Mouse (Mus musculus) adipocyte (in vitro differentiated cells): ENCODE measurements around the gene Slc9a1.
A peak's percentile ranks its signal among the peaks of the same experiment; 100 is the strongest.

ENCODE experiments used
- DNase-seq: peaks from one replicate; pipeline ENCODE4 v3.0.0-alpha.2; 2016; ENCODE audit warnings: low spot score

Gene Slc9a1

DNA sequence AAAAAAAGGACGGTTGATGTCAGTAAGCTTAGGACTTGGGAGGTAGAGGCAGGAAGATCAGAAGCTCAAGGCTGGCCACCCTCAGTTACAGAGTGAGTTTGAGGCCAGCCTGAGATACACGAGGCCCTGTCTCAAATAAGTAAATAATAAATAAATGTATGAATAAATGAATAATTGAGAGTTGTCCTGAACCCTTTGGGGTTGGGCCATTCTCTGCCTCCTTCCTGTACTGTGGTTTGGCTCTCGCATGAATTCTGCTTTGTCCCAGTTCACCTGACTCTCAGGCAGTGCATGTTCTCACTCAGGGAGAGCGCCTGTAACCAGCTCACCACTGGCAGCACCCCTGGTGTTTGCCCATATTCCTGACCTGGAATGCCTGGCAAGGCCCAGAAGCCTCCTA is 4.5 kb downstream of the Slc9a1 start:
- DNase-seq = no peak

DNA sequence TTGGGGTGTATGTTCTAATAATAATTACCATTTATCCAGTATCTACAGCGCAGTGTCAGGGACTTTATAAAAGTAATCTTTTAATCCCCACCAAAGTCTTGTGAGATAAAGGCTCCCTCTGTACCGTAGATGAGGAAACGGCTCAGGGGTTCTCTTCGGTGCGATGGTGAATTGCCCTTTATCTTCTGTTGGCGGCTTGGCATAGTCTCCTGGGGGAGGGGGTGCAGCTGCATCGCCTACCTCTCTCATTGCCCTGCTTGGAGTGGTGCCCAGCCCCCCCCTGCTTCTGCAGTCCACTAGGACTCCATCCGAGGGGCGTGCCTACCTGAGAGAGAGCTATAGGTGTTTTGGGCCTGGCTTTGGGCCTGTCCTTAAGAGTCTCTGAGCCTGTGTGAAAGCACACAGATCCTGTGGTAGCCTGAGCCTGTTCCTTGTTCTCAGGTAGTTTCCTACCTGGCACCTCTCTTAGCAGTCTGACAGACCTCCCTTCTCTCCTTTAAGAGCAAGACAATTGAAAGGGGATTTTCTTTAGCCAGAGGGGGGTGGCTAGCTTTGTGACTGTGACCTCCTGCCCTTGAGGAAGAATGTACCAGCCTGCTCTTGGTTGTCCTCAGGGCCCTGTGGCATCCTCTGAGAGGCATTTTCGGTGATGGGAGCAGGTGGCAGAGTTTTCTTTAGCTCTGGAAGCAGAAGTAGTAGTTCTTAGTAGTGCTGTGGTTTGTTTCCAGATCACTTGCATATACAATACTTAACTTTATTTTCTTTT is 6.5 kb downstream of the Slc9a1 start:
- no peak for DNase-seq

DNA sequence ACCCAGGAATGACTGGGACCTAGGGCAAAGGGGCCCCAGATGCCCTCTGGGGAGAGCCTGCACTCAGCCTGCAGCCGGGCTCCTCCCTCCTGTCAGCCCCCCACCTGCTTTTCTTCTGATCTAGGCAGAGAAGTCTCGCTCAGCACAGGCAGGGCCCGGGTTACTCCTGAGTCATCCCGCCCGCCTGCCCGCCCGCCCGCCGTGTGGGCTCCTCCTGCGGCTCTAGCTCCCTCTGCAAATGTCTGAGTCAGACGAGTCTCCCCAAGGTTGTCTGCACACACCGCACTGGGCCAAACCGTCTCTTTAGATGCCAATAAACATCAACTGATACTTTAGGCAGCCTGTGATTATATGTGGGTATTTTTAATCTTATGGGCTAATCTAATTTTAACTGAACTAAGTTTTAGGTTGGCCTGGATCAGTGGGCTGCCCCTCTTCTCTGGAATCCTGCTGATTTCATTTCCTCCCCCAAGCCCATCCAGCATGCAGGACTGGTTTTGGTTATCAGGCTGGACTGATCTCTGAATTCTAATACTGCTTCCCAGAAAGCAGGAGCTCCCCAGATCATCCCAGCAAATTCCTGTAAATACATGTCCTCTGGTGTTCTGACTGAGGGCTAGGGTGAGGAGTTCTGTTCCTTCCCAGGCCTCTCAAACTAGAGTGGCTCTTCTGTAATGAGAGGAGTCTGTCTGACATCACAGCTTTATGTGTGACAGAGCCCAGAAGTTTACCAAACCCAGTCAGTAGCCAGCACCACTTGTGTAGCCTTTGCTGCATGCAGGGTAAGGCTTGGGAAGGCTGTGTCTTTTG is 8.9 kb downstream of the Slc9a1 start:
- DNase-seq = peak; percentile 36

DNA sequence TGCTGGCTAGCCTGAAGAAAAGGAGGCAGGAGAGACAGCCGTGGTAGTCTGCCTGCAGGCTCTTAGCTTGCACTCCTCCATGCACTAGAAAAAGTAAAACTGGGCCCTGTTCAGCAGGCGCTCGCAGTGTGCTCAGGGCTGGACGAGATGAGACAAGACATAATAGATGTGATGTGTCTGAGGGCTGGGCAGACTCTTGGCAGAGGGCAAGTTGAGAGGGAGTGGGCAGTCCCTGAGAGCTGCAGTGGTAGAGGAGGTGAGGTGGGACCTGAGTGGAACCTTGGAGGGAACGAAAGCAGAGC is 9.5 kb downstream of the Slc9a1 start:
- no peak for DNase-seq

DNA sequence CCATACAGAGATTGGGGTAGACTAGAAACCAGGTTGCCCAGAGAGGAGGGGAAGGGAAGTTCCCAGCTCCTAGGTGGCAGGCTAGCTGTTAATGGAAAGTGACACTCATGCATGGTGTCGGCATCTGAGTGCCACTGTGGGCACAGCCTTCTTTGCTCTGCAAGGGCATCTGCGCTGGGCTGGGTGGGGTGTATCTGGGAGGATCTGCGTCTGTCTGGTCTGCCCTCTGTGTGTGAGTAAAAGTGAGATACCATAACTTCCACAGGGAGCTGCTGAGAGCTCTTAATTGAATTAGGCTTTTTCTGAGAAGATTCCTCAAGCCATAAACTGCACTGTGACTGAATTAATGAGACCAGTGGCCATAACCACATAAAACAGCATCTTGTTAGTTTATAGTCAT is 10.4 kb downstream of the Slc9a1 start:
- DNase-seq = no peak

DNA sequence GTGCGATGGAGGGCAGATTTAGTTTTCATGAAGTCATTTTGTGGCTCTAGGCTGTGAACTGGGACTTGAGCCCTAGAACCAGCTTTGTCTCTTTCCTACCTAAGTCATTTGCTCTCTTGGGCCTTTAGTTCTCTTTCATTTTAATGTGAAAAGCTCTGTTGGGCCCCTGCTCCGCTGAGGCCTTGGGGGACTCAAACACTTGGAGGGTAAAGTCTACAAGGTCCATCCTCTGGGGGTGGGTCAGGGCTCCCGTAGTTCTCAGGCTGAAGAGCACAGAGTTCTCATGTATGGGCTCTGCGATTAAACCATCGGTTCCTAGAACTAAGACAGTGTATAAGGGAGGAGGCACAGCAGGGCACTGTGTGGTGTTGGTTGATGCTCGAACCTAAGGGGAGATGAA is 11.0 kb downstream of the Slc9a1 start:
- DNase-seq = no peak

DNA sequence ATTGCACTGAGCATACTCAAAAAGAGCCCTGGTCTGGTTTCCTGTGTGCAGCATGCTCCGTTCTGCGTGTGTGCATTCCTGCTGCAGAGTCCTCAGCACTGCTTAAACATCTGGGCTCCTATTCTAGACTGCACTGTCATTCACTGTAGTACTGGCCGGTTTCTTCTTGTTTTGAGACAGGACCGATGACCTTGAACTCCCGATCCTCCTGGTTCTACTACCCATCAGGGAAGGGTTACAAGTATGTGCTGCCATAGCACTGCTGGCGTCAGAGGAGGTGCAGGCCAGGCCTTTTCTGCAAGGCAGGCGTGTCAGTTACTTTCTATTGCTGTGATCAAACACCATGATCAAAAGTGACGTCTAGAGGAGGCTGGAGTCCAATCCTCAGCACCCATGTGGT is 11.6 kb downstream of the Slc9a1 start:
- DNase-seq = no peak

DNA sequence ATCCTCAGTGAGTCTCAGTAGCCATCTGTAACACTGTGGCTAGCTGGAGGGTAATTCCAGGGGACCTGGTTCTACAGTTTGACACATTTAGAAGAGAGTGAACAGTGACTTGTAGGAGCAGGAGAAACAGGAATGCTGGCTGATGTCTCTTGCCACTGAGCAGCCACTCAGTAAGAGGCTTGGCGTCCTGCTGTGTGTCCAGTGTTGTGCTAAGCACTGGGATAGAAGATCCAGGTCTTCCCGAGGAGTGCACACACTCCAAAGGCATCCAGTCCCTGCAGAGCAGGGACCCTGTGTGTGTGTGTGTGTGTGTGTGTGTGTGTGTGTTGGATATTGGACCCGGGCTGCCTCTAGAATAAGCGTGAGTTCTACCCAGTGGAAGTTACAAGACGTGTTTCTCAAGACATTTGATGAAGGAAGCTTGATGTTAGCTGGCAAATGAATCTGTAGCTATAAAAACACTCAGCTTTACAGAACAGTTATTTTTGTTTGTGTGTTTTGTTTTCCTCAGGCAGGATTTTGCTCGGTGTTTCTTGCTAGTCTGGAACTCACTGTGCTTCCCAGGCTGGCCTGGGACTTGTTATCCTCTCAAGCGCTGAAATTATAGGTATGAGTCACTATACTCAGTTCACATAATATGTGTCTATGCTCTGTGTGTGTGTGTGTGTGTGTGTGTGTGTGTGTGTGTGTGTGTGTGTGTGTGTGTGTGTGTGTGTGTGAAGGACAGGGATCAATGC is 16.7 kb downstream of the Slc9a1 start:
- DNase-seq = no peak

DNA sequence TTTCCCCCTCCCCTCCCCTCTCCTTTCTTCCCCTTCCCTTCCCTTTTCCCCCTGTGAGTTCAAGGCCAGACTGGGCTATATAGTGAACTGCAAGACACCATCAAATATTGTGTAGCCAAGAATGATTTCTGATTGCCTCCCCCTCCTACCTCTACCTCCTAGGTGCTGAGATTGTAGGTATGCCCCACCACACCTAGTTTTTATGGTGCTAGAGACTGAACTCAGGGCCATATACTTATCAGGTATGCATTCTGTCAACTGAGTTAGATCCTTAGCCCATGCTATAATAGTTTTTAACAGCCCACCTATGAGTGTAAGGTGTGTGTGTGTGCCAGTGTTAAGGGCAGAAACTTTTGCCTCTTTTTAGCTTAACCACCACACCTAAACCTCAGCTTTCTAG is 17.5 kb downstream of the Slc9a1 start:
- DNase-seq = no peak

DNA sequence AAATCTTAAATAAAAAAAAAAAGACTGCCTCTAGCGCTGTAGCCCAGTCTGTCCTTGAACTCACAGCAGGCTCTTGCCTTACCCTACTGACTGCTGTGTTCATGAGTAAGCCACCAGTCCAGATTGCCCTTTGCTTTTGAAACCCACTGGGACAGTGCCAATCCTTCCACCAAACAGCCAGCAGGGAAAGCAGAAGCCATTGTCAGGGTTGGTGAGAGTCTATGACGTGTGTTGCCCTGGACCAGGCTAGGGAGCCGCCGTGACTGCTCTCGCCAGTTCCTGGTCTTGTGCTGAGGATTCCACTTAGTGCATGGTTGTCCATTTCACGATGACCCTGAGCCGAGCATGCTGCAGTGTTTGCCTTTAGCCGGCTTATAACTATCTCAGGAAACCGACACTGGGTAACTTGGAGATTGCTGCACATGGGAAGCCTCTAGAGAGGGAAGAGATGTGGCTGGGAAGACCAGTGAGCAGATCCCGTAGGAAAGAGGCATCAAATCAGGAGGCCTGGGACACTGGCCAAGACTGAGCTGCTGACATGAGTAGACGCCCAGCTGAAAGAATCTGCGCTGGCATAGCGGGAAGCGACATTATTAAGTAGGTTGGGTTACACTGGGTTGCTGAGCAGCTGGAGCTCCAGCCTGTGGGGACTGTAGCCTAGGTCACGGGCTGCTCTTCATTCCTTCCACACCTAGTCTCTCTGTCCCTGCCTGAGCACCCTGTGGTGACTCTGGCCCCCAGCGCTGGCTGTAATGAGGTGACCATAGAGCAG is 19.5 kb downstream of the Slc9a1 start:
- DNase-seq = peak; percentile 60

DNA sequence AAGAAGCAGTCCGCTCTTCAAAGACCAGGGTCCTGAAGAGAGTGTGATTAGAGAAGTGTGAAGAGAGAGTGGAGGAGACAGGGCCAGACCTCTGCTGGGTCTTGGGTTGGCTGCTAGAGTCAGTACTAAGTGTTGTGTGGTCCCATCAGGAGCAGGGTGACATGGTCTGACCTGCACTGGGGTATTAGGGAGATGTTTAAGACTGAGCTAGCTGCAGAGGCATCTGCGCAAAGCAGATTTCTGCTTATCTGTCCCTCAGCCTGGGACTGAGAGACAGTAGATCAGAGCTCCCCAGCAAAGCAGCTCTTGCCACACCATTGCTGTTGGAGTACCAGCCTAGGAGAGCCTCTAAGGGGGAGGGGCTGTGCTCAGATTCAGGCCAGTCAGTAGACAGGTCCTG is 20.5 kb downstream of the Slc9a1 start:
- DNase-seq = no peak

DNA sequence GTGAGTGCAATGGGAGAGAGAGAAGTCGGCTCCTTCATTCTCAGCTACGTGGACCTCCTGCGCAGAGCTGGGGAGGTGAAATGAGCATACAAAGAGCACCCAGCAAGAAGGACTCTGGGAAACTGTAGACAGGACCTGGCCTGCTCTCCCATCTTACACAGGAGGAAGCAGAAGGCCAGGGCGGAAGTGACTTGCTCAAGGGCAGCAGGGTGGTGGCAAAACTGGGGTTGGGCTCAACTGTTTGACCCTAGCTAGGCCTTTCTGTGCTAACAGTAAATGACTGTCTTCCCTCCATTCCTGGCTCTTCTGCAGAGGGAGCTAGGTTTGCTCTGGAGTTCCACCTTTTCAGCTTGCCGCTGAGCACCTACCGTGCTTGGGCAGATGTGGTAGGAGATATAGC is 21.1 kb downstream of the Slc9a1 start:
- no peak for DNase-seq

DNA sequence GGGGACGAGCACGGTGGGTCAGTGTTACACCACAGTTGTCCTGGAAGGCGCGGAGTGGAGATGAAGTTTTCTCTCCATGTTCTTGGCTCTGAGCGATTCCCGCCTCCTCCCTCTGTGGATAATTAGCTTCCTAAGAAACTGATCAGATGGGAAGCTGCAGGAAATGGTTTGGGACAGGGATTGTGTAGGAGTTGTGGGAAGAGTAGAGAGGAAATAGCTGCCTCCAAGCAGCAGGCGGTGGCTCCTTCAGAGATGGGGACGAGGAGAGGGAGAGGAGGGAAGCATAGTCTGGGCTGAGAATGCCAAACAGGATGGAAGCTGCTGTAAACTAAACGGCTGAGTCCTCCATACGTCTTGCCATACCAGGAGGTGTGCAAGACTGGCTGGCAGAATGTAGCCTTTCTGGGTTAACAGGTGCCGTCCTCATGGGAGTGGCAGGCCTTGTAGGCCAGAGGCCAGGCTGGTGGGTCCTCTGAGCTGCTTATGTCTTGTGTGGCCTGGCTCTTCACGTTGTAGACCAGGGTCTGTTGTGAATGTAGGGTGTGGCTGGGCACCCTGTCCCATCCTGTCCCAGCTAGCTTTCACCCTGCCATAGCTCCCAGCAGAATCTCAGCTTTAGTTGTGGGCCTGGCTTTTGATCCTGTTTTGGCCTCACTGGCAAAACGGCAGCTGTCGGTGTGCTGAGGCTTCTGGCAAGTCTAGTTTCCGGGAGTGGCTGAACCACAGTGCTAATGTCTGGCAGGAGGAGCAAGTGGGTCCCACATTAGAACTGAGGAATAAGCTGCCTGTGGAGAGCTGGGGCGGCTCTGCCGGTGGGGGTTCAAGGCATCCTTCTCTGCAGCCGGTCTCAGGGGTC is 21.9 kb downstream of the Slc9a1 start:
- DNase-seq = no peak

DNA sequence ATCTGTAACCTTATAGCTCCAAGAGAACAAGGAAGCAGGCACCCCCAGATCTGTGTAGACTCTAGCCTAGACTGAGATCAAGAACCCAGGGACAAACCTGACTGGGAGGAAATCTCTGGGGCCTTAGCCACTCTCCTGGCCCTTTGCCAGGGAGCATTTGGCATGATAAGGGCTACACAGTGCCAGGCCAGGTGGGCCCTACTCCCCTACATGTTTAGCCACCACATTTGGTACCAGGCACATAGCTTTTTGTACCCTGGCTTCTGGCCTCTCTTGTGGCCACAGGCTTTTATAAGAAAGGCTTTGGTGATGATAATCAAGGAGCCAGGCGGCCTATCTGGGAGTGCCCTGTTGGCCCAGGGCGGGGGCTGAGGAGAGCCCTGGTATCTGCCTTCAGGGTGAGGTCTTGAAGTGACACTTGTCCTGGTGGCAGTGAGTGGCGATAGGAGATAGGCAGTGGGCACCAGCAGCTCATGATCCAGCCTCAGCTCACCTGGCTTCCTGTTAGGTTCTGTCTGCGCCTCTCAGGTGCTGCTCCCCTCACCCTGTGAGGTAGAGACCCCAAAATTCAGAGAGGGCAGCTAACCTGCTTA is 25.6 kb downstream of the Slc9a1 start:
- DNase-seq = no peak

DNA sequence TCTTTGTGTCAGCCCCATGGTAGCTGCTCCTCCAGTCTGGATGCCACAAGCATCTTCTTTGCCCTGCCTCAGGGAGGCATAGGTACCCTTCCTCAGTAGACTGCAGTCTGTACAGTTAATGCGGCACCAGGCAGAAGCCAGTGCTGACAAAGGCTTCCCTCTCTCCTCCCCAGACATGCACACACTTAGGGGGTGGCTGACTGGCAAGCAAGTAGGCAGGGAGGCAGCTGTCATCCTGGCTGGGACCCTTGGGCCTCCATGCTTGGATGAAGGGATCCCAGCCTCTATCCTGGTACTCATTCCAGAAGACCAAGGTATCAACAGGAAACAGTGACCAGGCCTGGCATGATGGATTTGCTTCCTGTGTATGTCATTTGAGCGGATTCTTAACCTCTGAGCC is 26.6 kb downstream of the Slc9a1 start:
- no peak for DNase-seq

DNA sequence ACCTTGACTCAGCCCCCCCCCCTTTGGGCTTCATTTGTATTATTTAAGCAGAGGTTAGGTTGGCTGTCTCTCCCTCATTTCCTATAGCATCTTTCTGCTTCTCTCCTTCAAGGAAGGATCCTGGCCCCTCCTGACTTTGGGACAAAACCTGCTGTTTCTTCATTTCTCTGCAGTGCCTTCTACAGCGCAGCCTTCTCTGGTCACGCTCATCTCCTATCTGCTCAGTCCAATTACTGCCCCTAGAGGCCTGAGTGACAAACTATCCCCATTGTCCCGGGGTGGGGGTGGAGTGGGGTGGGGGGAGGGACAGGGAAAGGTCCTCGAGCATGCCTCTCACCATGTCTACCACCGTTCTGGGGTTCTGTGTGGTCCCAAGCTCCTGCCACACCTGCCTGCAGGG is 27.8 kb downstream of the Slc9a1 start:
- DNase-seq = no peak

DNA sequence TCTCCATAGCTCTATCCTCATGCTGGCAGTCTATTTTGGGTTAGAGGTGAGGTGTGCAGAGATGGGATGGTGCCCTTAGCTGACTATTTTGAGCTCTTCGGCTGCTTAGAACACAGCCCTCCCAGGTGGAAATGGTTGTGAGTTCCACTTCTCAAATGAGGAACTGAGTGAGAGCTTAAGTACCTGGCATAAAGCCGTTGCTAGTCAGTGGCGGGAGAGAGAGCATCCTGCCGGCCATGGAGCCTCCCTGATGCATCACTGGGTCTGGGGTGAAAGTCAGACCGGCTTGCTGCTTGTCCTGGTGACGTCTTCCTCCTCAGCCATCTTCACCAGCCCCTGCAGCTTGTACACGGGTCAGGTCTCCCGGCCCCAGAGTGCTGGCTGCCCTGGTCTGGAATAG is 28.5 kb downstream of the Slc9a1 start:
- DNase-seq = no peak

DNA sequence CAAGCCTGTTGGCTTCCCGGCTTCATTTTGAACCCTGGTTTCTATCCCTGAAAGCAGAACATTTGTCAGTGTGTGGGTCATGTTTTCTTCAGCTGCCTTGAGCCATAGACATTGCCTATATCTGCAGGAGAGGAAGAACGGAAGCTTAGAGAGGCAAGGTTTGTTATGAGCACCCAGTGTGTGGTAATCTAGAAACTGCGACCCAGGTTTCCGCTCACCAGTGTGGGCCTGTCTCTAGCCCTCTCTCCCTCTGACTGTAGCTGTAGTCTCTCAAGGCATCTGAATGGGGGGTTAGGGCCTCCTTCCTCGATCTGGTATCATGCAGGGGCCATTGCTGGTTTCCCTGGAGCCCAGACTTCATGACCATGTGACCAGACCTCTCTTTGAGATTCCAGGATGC is 29.1 kb downstream of the Slc9a1 start:
- no peak for DNase-seq

DNA sequence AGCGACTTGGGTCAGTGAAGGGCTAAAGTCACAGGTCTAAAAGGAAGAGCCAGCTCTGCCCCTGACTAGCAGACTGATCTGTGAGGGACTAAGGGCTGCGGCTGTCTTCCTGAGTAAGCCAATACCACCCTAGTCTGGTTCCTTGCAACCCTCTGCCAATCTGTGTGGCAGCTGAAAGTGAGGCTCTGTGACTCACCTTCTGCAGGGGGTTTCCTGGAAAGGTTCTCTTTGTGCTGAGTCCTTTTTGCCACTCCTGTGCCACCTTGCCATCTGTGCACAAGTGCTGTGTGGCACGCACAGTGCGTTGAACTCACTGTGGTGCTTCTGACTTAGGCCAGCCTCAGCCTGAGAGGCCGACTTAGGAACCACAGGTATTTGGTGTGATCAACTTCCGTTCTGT is 30.0 kb downstream of the Slc9a1 start:
- DNase-seq = no peak

DNA sequence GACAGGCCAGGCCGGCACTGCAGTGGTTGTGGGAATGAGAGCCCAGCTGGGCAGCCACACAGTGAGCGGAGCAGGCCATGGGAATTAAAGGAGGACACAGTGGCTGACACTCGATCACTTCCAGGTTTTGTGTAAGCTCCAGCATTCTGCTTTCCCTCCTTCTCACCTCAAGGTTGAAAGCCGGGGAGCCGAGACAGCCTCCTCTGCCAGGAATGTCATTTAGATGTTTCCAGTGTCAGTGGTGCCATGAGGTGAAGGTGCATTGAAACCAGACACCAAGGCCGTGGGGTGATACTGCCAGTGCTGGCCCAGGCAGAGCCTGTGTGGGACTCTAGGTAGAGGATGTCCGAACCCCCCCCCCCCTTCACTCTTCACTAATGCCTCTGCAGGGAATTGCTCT is 30.6 kb downstream of the Slc9a1 start:
- DNase-seq = no peak

DNA sequence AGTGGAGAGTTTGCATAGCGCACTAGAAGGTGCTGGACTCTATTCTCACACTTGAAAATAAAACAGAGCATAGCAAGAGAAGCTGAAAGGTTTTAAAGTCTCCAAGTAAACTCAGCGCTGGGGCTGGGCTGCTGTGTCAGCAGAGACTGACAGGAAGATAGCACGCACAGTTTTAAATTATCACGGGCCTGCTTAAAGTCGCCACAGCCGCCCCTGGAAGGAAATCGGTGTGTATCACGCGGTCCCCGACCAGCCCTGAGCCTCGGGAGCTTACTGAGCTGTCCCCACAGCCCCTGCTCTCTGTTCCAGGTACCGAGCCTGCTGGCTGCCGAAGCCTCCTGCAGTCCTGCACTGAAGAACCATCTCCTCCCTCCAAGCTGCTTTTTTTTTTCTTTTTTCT is 32.5 kb downstream of the Slc9a1 start:
- DNase-seq = no peak
